Mouse (Mus musculus) gastrocnemius, postnatal 4 days (tissue): Measurements from ENCODE around the gene Gm20683. TPM values are rescaled to one million over a fixed set of nuclear protein-coding genes. Genes with fewer than 3 reads are reported as not detected.

Source experiments
- DNase-seq, 2 experiments: peaks; one replicate each; pipeline ENCODE4 v3.0.0; 2021 to 2022; ENCODE audit warnings: low spot score in 2 of 2, mixed read lengths in 2 of 2
- microRNA-seq: library from miRNA; unstranded; fragments of <30 nt; microRNA quantifications from one replicate; pipeline ENCODE4 v1.2.0, GENCODE M21; 2021
- total RNA-seq, 2 experiments: library from RNA; stranded (reverse); gene quantifications; 2 replicates each; pipeline ENCODE4 v1.2.3; 2021

The Gm20683 gene
- total RNA-seq, 2 experiments from 2014 or later, result 5.4 to 7.6 TPM

GRCm38 (mm10) chr17:25802825-25803517, 38.6 kb downstream of the Gm20683 start:
- DNase-seq, result no peak

GRCm38 (mm10) chr17:25801029-25801428, 40.5 kb downstream of the Gm20683 start:
- no peak for DNase-seq

- DNase-seq, result peak; percentile 84 to 90
These were observed 44.6 kb downstream of the Gm20683 start, which contains the start of gene Metrn for GRCm38 (mm10) chr17:25796951-25797369. Gene Metrn, minus strand, starts transcription at chr17:25797136.

GRCm38 (mm10) chr17:25796211-25796771, 45.3 kb downstream of the Gm20683 start:
- DNase-seq, result peak in 1 of 2 experiments; percentile 41

GRCm38 (mm10) chr17:25795609-25796092, 45.9 kb downstream of the Gm20683 start, which contains the start of gene AC134908.4:
Gene AC134908.4, minus strand, starts transcription at chr17:25795659.
- DNase-seq, result no peak

GRCm38 (mm10) chr17:25794998-25795397, 46.6 kb downstream of the Gm20683 start:
- no peak for DNase-seq

- DNase-seq, result no peak
These were observed 47.4 kb downstream of the Gm20683 start for GRCm38 (mm10) chr17:25794197-25794596.

GRCm38 (mm10) chr17:25792615-25793014, 48.9 kb downstream of the Gm20683 start, which contains the start of gene Fam173a:
Gene Fam173a, minus strand, starts transcription at chr17:25792901.
- peak; percentile 68 to 83 for DNase-seq

GRCm38 (mm10) chr17:25791843-25792527, 49.6 kb downstream of the Gm20683 start:
- DNase-seq, result peak; percentile 64 to 85

GRCm38 (mm10) chr17:25791320-25791842, 50.2 kb downstream of the Gm20683 start:
- no peak for DNase-seq

- no peak for DNase-seq
These were observed 54.6 kb downstream of the Gm20683 start for GRCm38 (mm10) chr17:25786781-25787504.

- no peak for DNase-seq
These were observed 55.3 kb downstream of the Gm20683 start, which contains the start of gene Ccdc78 for GRCm38 (mm10) chr17:25786280-25786679. Gene Ccdc78, plus strand, starts transcription at chr17:25786580.

GRCm38 (mm10) chr17:25785281-25785745, 56.2 kb downstream of the Gm20683 start, which contains the start of gene Haghl:
Gene Haghl, minus strand, starts transcription at chr17:25785673.
- peak; percentile 88 to 97 for DNase-seq

Small RNA genes lying within 50 kb of the gene (microRNA-seq; reads per million reads assigned to microRNA genes)
- 1.5 reads per million for gene Mir3082

Other genes with a start within 250 kb of the Gm20683 start
- not detected for gene Gng13, start 124.6 kb downstream of the Gm20683 start, total RNA-seq
- 1 to 10 TPM; 7.7 to 8.6 TPM for gene Chtf18, start 114.3 kb downstream of the Gm20683 start, total RNA-seq
- gene Rpusd1, start 114.1 kb downstream of the Gm20683 start, total RNA-seq, result 1 to 10 TPM; 7.9 to 8.1 TPM
- not detected for gene Mslnl, start 105.7 kb downstream of the Gm20683 start, total RNA-seq
- gene Msln, start 87.4 kb downstream of the Gm20683 start, total RNA-seq, result under 1 TPM; 0.44 to 0.49 TPM
- gene Narfl, start 68.0 kb downstream of the Gm20683 start, total RNA-seq, result 10 to 100 TPM; 29.0 to 31.3 TPM
- 10 to 100 TPM; 31.3 to 32.5 TPM for gene Haghl, start 56.1 kb downstream of the Gm20683 start, total RNA-seq
- gene Ccdc78, start 55.2 kb downstream of the Gm20683 start, total RNA-seq, result not detected
- gene Fam173a, start 48.9 kb downstream of the Gm20683 start, total RNA-seq, result 10 to 100 TPM; 45.6 to 45.8 TPM
- gene AC134908.4, start 46.1 kb downstream of the Gm20683 start, total RNA-seq, result under 1 TPM in 1 of 2 experiments, not detected in 1; 0.75 TPM
- gene Metrn, start 44.6 kb downstream of the Gm20683 start, total RNA-seq, result 10 to 100 TPM; 46.3 to 51.6 TPM
- gene Fbxl16, start 32.7 kb downstream of the Gm20683 start, total RNA-seq, result 1 to 10 TPM; 1.4 to 2.0 TPM
- gene Wdr24, start 18.1 kb downstream of the Gm20683 start, total RNA-seq, result 10 to 100 TPM; 12.2 to 13.7 TPM
- gene Jmjd8, start 12.9 kb downstream of the Gm20683 start, total RNA-seq, result 10 to 100 TPM; 31.6 to 32.4 TPM
- gene Stub1, start 8.4 kb downstream of the Gm20683 start, total RNA-seq, result 100 to 1,000 TPM; 116 to 134 TPM
- gene Rhbdl1, start 4.5 kb downstream of the Gm20683 start, total RNA-seq, result 1 to 10 TPM; 7.6 to 10.0 TPM
- gene Rhot2, start 3.1 kb upstream of the Gm20683 start, total RNA-seq, result 10 to 100 TPM; 34.9 to 41.5 TPM
- gene Wdr90, start 19.7 kb upstream of the Gm20683 start, total RNA-seq, result 10 to 100 TPM; 11.7 to 12.0 TPM
- gene Mcrip2, start 27.0 kb upstream of the Gm20683 start, total RNA-seq, result 10 to 100 TPM; 46.1 to 48.6 TPM
- 10 to 100 TPM; 20.0 to 21.3 TPM for gene Mettl26, start 33.3 kb upstream of the Gm20683 start, total RNA-seq
- 1 to 10 TPM in 1 of 2 experiments, under 1 TPM in 1; 0.88 to 1.4 TPM for gene Wfikkn1, start 39.1 kb upstream of the Gm20683 start, total RNA-seq
- gene Rab40c, start 78.0 kb upstream of the Gm20683 start, total RNA-seq, result 10 to 100 TPM; 15.1 to 17.2 TPM
- gene Pigq, start 103.2 kb upstream of the Gm20683 start, total RNA-seq, result 10 to 100 TPM; 46.7 to 50.8 TPM
- not detected for gene Nhlrc4, start 103.2 kb upstream of the Gm20683 start, total RNA-seq
- not detected for gene A930017K11Rik, start 110.8 kb upstream of the Gm20683 start, total RNA-seq
- 10 to 100 TPM; 14.2 to 14.5 TPM for gene Capn15, start 144.0 kb upstream of the Gm20683 start, total RNA-seq
- gene Rab11fip3, start 227.8 kb upstream of the Gm20683 start, total RNA-seq, result 10 to 100 TPM; 36.8 to 41.4 TPM
- 10 to 100 TPM in 1 of 2 experiments, 1 to 10 TPM in 1; 9.2 to 12.9 TPM for gene Decr2, start 248.6 kb upstream of the Gm20683 start, total RNA-seq